Mouse (Mus musculus) megakaryocyte, embryonic 14.5 days (primary cell): Measurements from ENCODE around the gene Zbtb34.

ENCODE experiments used
- FLI1 ChIP-seq: IDR thresholded peaks from 2 replicates; pipeline ENCODE4 v1.6.1; 2012; ENCODE audit warnings: low read length, inconsistent platforms, mixed read lengths
- GATA1 ChIP-seq: IDR thresholded peaks from 3 replicates; pipeline ENCODE4 v1.6.1; 2012; ENCODE audit warnings: mixed read lengths, low read length, inconsistent platforms, borderline replicate concordance

DNA sequence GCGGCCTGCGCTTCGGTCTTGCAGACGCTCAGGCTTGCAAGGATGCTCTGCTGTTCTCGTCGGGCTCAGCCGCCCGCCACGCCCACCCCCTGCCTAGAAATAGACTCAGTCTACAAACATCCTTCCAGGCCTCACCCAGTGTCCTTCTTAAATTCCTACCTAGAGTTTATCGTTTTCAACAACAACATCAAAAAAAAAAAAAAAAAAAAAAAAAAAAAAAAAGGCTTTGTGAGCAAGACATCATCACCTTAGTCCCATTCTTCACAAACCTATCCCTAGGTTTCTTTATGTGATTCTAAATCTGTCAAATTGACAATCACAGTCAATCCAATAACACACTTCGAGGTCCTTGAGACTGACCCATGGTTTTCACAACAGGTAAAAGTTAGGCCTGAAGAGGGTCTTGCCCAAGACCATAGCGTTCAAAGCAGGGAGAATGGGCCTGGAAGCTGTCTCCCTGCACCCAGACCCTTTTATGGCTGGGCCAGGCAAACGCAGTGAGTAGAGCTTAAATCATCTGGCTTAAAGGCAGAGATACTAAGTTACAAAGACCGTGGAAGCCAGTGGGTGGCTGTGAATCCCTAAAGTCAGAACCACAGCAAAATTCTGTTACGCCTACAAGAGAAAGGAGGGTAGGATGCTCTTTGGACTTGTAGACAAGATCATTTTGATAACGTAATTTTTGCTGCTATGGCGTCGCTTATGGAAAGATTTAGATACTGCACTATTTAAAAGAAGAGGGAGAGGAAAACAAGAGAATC, 59.3 kb downstream of the Zbtb34 start:
- no peak for TF ChIP-seq FLI1
- TF ChIP-seq GATA1, result no peak
